Mouse (Mus musculus) G1E (cell line): ENCODE data around the gene Nsun4.

Source experiments
- CTCF ChIP-seq: IDR thresholded peaks from 2 replicates; pipeline ENCODE4 v1.5.1; 2012; ENCODE audit warnings: low read depth, low read length, inconsistent platforms, mixed read lengths
- TAL1 ChIP-seq: conservative IDR thresholded peaks from 2 replicates; pipeline ENCODE4 v1.6.1; 2012; ENCODE audit warnings: low read depth, low read length, inconsistent platforms, mixed read lengths

DNA sequence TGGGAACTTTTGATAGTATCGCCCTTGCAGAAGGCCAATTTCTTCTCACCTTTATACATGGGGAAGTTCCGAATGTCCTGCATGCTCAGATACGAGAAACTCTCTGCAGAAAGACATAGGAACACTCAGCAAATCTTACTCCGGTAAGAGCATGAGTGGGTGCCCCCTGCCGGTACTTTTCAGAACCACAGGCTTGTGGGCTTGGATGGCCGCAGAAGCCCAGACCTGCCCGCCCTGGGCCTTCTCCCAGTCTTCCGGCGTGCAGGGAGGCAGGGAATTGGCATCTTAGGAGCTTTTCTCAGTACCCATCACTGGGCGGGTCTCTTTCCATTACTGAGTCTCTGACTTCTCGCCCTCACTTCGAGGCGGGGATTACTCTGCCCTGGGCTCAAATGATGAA is 69.6 kb downstream of the Nsun4 start:
- TF ChIP-seq CTCF = peak; percentile 25; the same call in 1 of the 2 replicates
- no peak for TF ChIP-seq TAL1
